Mouse (Mus musculus) cerebellum, adult 18-20 months (tissue): ENCODE measurements around the gene Tmem92.
"Not testable (repeated sequence)": the region's sequence is repeated elsewhere in the genome, so short reads cannot be mapped to it uniquely, and the experiment has no call there.

ENCODE experiments used
- DNase-seq, 2 experiments: peaks; one replicate each; pipeline ENCODE4 v3.0.0; 2021

Tmem92 gene

GRCm38 (mm10) chr11:94782603-94783002 lies at the start of gene Tmem92:
Gene Tmem92, minus strand, starts transcription at chr11:94782703.
- no peak for DNase-seq

- no peak for DNase-seq
Observed at GRCm38 (mm10) chr11:94828966-94829365, 46.5 kb upstream of the Tmem92 start.

- not testable (repeated sequence) for DNase-seq
Observed at GRCm38 (mm10) chr11:94819427-94819826, 36.9 kb upstream of the Tmem92 start.

- DNase-seq = not testable (repeated sequence)
Observed at GRCm38 (mm10) chr11:94818946-94819345, 36.4 kb upstream of the Tmem92 start.

GRCm38 (mm10) chr11:94811537-94811936 lies 29.0 kb upstream of the Tmem92 start:
- DNase-seq = not testable (repeated sequence)

GRCm38 (mm10) chr11:94791700-94792099 lies 9.2 kb upstream of the Tmem92 start:
- DNase-seq = no peak

GRCm38 (mm10) chr11:94785247-94785646 lies 2.7 kb upstream of the Tmem92 start:
- peak; percentile 64 to 71 for DNase-seq

- no peak for DNase-seq
Observed at GRCm38 (mm10) chr11:94774887-94775497, 7.5 kb downstream of the Tmem92 start.

GRCm38 (mm10) chr11:94773851-94774250 lies 8.7 kb downstream of the Tmem92 start:
- DNase-seq = no peak

- no peak for DNase-seq
Observed at GRCm38 (mm10) chr11:94772363-94773055, 10.0 kb downstream of the Tmem92 start.

GRCm38 (mm10) chr11:94767241-94767640 lies 15.3 kb downstream of the Tmem92 start:
- DNase-seq = no peak

- no peak for DNase-seq
Observed at GRCm38 (mm10) chr11:94762775-94763174, 19.7 kb downstream of the Tmem92 start.

GRCm38 (mm10) chr11:94762281-94762680 lies 20.2 kb downstream of the Tmem92 start:
- DNase-seq = no peak

- DNase-seq = no peak
Observed at GRCm38 (mm10) chr11:94760799-94761198, 21.7 kb downstream of the Tmem92 start.

GRCm38 (mm10) chr11:94760364-94760763 lies 22.1 kb downstream of the Tmem92 start:
- DNase-seq = no peak

- DNase-seq = no peak
Observed at GRCm38 (mm10) chr11:94759916-94760315, 22.6 kb downstream of the Tmem92 start.

- DNase-seq = no peak
Observed at GRCm38 (mm10) chr11:94752946-94753713, 29.4 kb downstream of the Tmem92 start.

GRCm38 (mm10) chr11:94741732-94742272 lies 40.7 kb downstream of the Tmem92 start, which contains the start of gene Cdc34b:
Gene Cdc34b, plus strand, starts transcription at chr11:94741782.
- no peak for DNase-seq

- DNase-seq = no peak
Observed at GRCm38 (mm10) chr11:94735746-94736145, 46.8 kb downstream of the Tmem92 start.

GRCm38 (mm10) chr11:94732773-94733172 lies 49.7 kb downstream of the Tmem92 start:
- DNase-seq = no peak

- no peak for DNase-seq
Observed at GRCm38 (mm10) chr11:94731229-94731628, 51.3 kb downstream of the Tmem92 start.

GRCm38 (mm10) chr11:94730261-94730660 lies 52.2 kb downstream of the Tmem92 start:
- peak; percentile 62 to 64 for DNase-seq

GRCm38 (mm10) chr11:94729565-94729964 lies 52.9 kb downstream of the Tmem92 start:
- no peak for DNase-seq
